Mouse (Mus musculus) cerebellum, postnatal 14 days (tissue): ENCODE measurements around the gene Pkn2.

Source experiments
- DNase-seq, 2 experiments: peaks; one replicate each; pipeline ENCODE4 v3.0.0; 2021; ENCODE audit warnings: mixed read lengths in 2 of 2

The Pkn2 gene

GRCm38 (mm10) chr3:142826449-142827146 is 55.2 kb downstream of the Pkn2 start:
- no peak for DNase-seq

- no peak for DNase-seq
Measured at GRCm38 (mm10) chr3:142823606-142824005, 58.2 kb downstream of the Pkn2 start.

GRCm38 (mm10) chr3:142817506-142817905 is 64.3 kb downstream of the Pkn2 start:
- no peak for DNase-seq

GRCm38 (mm10) chr3:142811582-142811981 is 70.2 kb downstream of the Pkn2 start:
- no peak for DNase-seq

- DNase-seq, result no peak
Measured at GRCm38 (mm10) chr3:142795587-142795986, 86.2 kb downstream of the Pkn2 start.

GRCm38 (mm10) chr3:142786423-142787072 is 95.3 kb downstream of the Pkn2 start:
- DNase-seq, result no peak

GRCm38 (mm10) chr3:142777227-142777626 is 104.6 kb downstream of the Pkn2 start:
- no peak for DNase-seq

- DNase-seq, result no peak
Measured at GRCm38 (mm10) chr3:142773538-142774191, 108.1 kb downstream of the Pkn2 start.

- DNase-seq, result no peak
Measured at GRCm38 (mm10) chr3:142770518-142770917, 111.3 kb downstream of the Pkn2 start.

- DNase-seq, result no peak
Measured at GRCm38 (mm10) chr3:142768498-142768897, 113.3 kb downstream of the Pkn2 start.

GRCm38 (mm10) chr3:142765778-142766165 is 116.0 kb downstream of the Pkn2 start:
- no peak for DNase-seq

GRCm38 (mm10) chr3:142764995-142765777 is 116.6 kb downstream of the Pkn2 start, which contains the start of gene Gtf2b:
Gene Gtf2b, plus strand, starts transcription at chr3:142765045.
- peak; percentile 95 for DNase-seq

GRCm38 (mm10) chr3:142760356-142760755 is 121.4 kb downstream of the Pkn2 start:
- no peak for DNase-seq

GRCm38 (mm10) chr3:142758593-142758992 is 123.2 kb downstream of the Pkn2 start:
- no peak for DNase-seq

GRCm38 (mm10) chr3:142757841-142758240 is 124.0 kb downstream of the Pkn2 start:
- DNase-seq, result no peak

- no peak for DNase-seq
Measured at GRCm38 (mm10) chr3:142755132-142755867, 126.5 kb downstream of the Pkn2 start.

- no peak for DNase-seq
Measured at GRCm38 (mm10) chr3:142749131-142749530, 132.7 kb downstream of the Pkn2 start.

- DNase-seq, result no peak
Measured at GRCm38 (mm10) chr3:142747673-142748072, 134.1 kb downstream of the Pkn2 start.

GRCm38 (mm10) chr3:142745076-142745475 is 136.7 kb downstream of the Pkn2 start:
- DNase-seq, result no peak

GRCm38 (mm10) chr3:142743973-142744898 is 137.6 kb downstream of the Pkn2 start:
- DNase-seq, result peak; percentile 46 to 55
